Mouse (Mus musculus) liver, adult 2 months (tissue): ENCODE measurements around the gene B3gnt3. TPM values are rescaled to one million over a fixed set of nuclear protein-coding genes. Genes with fewer than 3 reads are reported as not detected.
A peak's percentile ranks its signal among the peaks of the same experiment; 100 is the strongest.

Experiments
- DNase-seq: peaks from one replicate; pipeline ENCODE4 v3.0.0-alpha.2; 2011; ENCODE audit warnings: low read depth, low spot score; ENCODE audit errors: extremely low read depth
- H3K27ac ChIP-seq: fragments of 200-500 bp; replicated peaks from 2 replicates; pipeline ENCODE4 v1.5.1; 2012; ENCODE audit warnings: low read depth, mild to moderate bottlenecking, control low read depth, inconsistent platforms, low read length; ENCODE audit not compliant: insufficient read depth
- H3K27me3 ChIP-seq: fragments of 200-500 bp; 2 replicates; pipeline ENCODE4 v1.6.1; 2012; ENCODE audit warnings: mild to moderate bottlenecking, moderate library complexity, low read length, inconsistent platforms; ENCODE audit not compliant: control insufficient read depth, insufficient read depth
- H3K36me3 ChIP-seq: fragments of 200-500 bp; 2 replicates; pipeline ENCODE4 v1.6.1; 2012; ENCODE audit warnings: low read length, inconsistent platforms; ENCODE audit not compliant: control insufficient read depth, insufficient read depth
- H3K4me1 ChIP-seq: fragments of 200-500 bp; 2 replicates; pipeline ENCODE4 v1.6.1; 2011; ENCODE audit warnings: low read length; ENCODE audit not compliant: control insufficient read depth, insufficient read depth
- H3K4me3 ChIP-seq: fragments of 200-500 bp; 2 replicates; pipeline ENCODE4 v1.5.1; 2011; ENCODE audit warnings: low read depth, mild to moderate bottlenecking, control low read depth, low read length, moderate library complexity; ENCODE audit not compliant: insufficient read depth
- H3K79me2 ChIP-seq: fragments of 200-500 bp; 2 replicates; pipeline ENCODE4 v1.6.1; 2012; ENCODE audit warnings: inconsistent platforms, mild to moderate bottlenecking, low read length, moderate library complexity; ENCODE audit not compliant: control insufficient read depth, insufficient read depth
- H3K9ac ChIP-seq: fragments of 200-500 bp; 2 replicates; pipeline ENCODE4 v1.6.1; 2012; ENCODE audit warnings: low read depth, mild to moderate bottlenecking, control low read depth, inconsistent platforms, low read length
- CTCF ChIP-seq: fragments of 200-500 bp; IDR thresholded peaks from 2 replicates; pipeline ENCODE4 v1.5.1; 2011; ENCODE audit warnings: low read depth, low read length, control low read depth
- POLR2A ChIP-seq: fragments of 200-500 bp; IDR thresholded peaks from 2 replicates; pipeline ENCODE4 v1.6.1; 2011; ENCODE audit warnings: low read length, control low read depth; ENCODE audit not compliant: insufficient read depth; ENCODE audit errors: extremely low read depth
- WGBS: fragments of 180-500 bp; shearing (Covaris S2); methylation state at CpG from one replicate; pipeline ENCODE4 v1.1.7; 2018; 5-methylcytosine and 5-hydroxymethylcytosine counted together
- polyA plus RNA-seq: library from polyadenylated mRNA; depleted of rRNA; stranded (reverse); fragments of >200 nt; gene quantifications from 2 replicates; pipeline ENCODE4 v1.2.3, GENCODE M21; 2012
- total RNA-seq: library from RNA; depleted of rRNA; stranded (reverse); fragments of >200 nt; gene quantifications from 2 replicates; pipeline ENCODE4 v1.2.3, GENCODE M21; 2014

The B3gnt3 gene
- total and polyA plus RNA-seq, 2 experiments = 0.92 to 2.6 TPM

DNA sequence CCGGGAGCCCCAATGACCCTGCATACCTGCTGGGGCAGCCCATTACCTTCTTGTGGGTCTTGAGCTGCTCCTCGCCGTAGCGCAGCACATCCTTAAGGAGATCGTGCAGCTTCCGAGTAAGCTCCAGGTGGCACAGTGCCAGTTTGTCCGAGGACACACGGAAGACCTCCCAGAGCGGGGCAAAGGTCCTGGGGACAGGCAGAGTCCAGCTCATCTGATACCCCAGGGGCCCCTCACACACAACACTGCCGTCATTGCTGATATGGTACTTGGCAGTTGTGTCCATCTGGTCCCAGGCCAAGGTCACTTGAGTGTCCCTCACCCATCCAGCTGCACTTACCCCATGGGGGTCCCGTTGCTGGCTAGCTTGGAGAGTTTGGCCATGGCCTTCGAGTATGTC lies 15.5 kb upstream of the B3gnt3 start:
- Histone ChIP-seq H3K36me3 (no peaks in the 10 kb centered on the region), H3K79me2 (no peaks in the 10 kb centered on the region), H3K27ac (no peak overlapping the region), H3K4me3 (no peak overlapping the region), H3K4me1 (no peaks in the 10 kb centered on the region), H3K27me3 (no peaks in the 10 kb centered on the region), H3K9ac (no peak overlapping the region)
- TF ChIP-seq POLR2A (no peak), CTCF (no peak)
- 66% methylated on average over 12 of the region's 12 CpGs for WGBS
- no peak for DNase-seq

DNA sequence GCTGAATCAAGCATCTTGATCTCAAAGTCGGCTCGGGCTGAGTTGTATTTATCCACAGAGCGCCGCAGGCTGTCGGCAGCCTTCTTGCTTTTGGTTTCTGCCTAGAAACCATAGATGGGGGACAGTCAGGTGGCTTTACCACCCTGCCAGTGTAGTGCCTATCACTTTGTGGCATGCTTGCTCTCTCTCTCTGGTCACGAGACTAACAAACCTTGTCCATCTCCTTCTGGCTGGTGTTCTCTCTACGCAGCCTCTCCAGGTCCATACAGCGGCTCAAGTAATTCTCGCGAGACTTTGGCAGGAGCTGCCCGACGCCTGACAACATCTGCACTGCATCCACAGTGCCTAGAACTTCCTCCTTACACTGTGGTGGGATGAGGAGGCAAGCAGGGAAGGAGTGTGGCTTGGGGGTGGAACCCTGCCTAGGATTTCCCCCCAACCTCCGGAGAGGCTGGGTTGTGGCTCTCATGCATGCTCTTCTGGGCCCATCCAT lies 15.0 kb upstream of the B3gnt3 start:
- no peaks in the 10 kb centered on the region for H3K36me3 ChIP-seq
- H3K9ac ChIP-seq = no peak overlapping the region
- H3K27ac ChIP-seq = no peak overlapping the region
- DNase-seq = no peak
- no peaks in the 10 kb centered on the region for H3K79me2 ChIP-seq
- no peaks in the 10 kb centered on the region for H3K27me3 ChIP-seq
- no peaks in the 10 kb centered on the region for H3K4me1 ChIP-seq
- WGBS = 84% methylated on average over 13 of the region's 13 CpGs
- no peak overlapping the region for H3K4me3 ChIP-seq
- TF ChIP-seq CTCF = no peak
- TF ChIP-seq POLR2A = no peak

GRCm38 (mm10) chr8:71715531-71715930 lies 13.9 kb upstream of the B3gnt3 start:
- no peak for TF ChIP-seq POLR2A
- TF ChIP-seq CTCF = no peak
- no peak for DNase-seq
- Histone ChIP-seq H3K27ac (no peak overlapping the region), H3K4me3 (no peak overlapping the region), H3K4me1 (no peaks in the 10 kb centered on the region), H3K36me3 (no peaks in the 10 kb centered on the region), H3K79me2 (no peaks in the 10 kb centered on the region), H3K9ac (no peak overlapping the region), H3K27me3 (no peaks in the 10 kb centered on the region)
- 42% methylated on average over 8 of the region's 8 CpGs for WGBS

- H3K4me1 ChIP-seq = no peaks in the 10 kb centered on the region
- no peak overlapping the region for H3K9ac ChIP-seq
- TF ChIP-seq CTCF (no peak), POLR2A (no peak)
- no peak overlapping the region for H3K27ac ChIP-seq
- no peaks in the 10 kb centered on the region for H3K79me2 ChIP-seq
- H3K36me3 ChIP-seq = no peaks in the 10 kb centered on the region
- no peak for DNase-seq
- H3K27me3 ChIP-seq = no peaks in the 10 kb centered on the region
- H3K4me3 ChIP-seq = no peak overlapping the region
- 82% methylated on average over 2 of the region's 2 CpGs for WGBS
Observed at GRCm38 (mm10) chr8:71711574-71711973, 10.0 kb upstream of the B3gnt3 start.

DNA sequence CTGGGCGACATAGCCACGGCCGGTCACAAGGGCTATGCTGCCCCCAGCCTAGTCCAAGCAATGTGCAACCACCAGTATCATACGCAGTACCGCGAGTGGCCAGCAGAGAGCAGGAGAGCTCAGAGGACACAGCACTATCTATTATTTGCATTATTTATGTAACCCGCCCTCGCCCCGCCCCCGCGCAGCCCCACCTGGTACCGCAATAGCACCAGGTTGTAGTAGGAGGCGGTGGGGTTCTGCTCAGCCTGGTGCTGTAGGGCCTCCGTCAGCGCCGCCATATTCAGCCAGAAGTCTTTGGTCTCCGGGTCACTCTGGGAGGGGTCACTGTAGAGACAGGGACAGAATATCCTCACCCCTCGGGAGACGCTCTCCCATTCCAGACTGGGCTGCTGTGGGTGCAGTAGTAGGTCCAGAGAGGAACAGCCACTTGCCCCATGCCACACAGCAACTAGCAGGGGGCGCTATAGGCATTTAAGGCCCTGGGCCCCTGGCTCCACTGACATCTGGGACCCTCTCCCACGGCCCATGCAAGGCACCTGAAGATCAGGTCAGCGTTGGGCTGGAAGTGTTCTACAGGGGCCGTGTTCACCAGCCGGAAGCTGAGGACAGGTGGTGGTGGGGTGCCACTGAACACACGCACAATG lies 8.3 kb upstream of the B3gnt3 start:
- no peak overlapping the region for H3K9ac ChIP-seq
- H3K4me3 ChIP-seq = no peak overlapping the region
- no peaks in the 10 kb centered on the region for H3K36me3 ChIP-seq
- DNase-seq = peak; percentile 35
- peak; percentile 84 for TF ChIP-seq CTCF
- TF ChIP-seq POLR2A = no peak
- no peaks in the 10 kb centered on the region for H3K27me3 ChIP-seq
- no peaks in the 10 kb centered on the region for H3K79me2 ChIP-seq
- WGBS = 27% methylated on average over 25 of the region's 25 CpGs
- H3K4me1 ChIP-seq = no peaks in the 10 kb centered on the region
- H3K27ac ChIP-seq = no peak overlapping the region

DNA sequence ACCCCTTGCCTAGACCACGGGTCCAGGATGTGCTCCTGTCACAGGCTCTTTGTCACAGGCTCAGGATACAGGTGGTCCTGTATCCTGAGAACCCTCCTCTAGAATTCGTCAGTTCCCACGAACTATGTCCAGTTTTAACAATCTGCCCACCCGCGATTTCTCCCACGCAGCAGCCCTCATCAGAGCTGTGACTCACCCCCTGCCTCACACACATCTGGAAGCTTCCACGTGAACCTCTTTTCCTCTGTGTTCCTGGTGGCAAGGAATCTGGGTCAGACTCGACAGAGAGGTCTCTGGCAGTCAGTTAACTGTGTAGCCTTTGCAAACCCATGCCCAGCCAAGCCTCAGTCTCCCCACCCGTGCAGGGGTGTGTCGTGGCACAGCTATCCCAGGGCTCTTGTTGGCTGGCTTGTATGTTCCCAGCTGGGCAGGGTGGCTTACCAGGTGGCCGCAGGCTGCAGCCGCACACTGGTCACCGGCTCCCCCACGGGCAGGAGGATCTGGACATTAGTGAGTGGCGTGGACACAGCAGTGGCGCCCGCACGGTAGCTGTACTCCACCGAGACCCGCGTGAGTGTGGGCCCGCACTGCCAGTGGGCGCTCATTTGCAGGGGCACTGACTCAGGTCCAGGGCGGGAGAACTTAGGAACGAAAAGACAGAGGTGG lies 7.7 kb upstream of the B3gnt3 start:
- Histone ChIP-seq H3K27ac (no peak overlapping the region), H3K9ac (no peak overlapping the region), H3K79me2 (no peaks in the 10 kb centered on the region), H3K27me3 (no peaks in the 10 kb centered on the region), H3K4me3 (no peak overlapping the region), H3K4me1 (no peaks in the 10 kb centered on the region), H3K36me3 (no peaks in the 10 kb centered on the region)
- TF ChIP-seq POLR2A (no peak), CTCF (no peak)
- DNase-seq = no peak
- WGBS = 42% methylated on average over 25 of the region's 25 CpGs
